Comparison of ENCODE assay signal across 34 mouse cellular contexts in the genomic region with DNA sequence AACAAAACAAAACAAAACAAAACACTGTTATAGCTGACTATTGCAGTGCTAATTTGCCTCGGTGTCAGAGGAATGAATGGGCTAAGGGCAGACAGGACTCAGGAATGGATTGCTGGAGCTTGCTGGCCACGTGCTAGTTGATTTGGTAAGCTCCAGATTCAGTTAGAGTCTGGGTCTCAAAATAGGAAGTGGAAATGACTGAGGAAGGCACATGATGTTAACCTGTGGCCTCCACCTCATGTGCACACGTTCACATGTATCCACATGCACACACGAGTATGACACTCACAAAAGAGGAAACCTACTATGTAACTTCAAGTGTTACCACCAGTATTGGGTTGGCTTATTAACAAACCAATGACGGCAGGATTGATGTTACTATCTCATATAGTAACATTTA.
"Had no signal": no experiment of that assay in that cellular context is flagged by ENCODE, and none has a peak within 500 bp of the region (broad histone marks: within the 10 kb centered on the region; RNA-seq: fewer than 3 reads in every experiment).

No protein-coding gene starts in this region.

- H3K27ac ChIP-seq: heart, embryonic 10.5 days; heart, embryonic 13.5 days; heart, embryonic 15.5 days; hindbrain, embryonic 10.5 days; hindbrain, embryonic 12.5 days; hindbrain, embryonic 13.5 days; hindbrain, embryonic 14.5 days; hindbrain, embryonic 15.5 days; intestine, embryonic 15.5 days; kidney, embryonic 15.5 days; kidney, postnatal 0 days; layer of hippocampus, adult 2 months; left cerebral cortex, adult 2 months had no signal

- H3K36me3 ChIP-seq: heart, embryonic 10.5 days; heart, embryonic 12.5 days; heart, embryonic 13.5 days; heart, embryonic 15.5 days; hindbrain, embryonic 10.5 days; hindbrain, embryonic 12.5 days; hindbrain, embryonic 13.5 days; hindbrain, embryonic 15.5 days; intestine, embryonic 15.5 days; kidney, embryonic 15.5 days had no signal

- DNase-seq: heart, postnatal 10 days; heart, postnatal 14 days; heart, postnatal 36 days; heart, postnatal 4 days; kidney, adult 11 months; kidney, adult 18-20 months; kidney, adult 2 months; kidney, adult 8-10 months; kidney, adult 9 months; kidney, postnatal 10 days; kidney, postnatal 25 days; kidney, postnatal 36 days; kidney, postnatal 4 days; layer of hippocampus, adult 9-11 months; layer of hippocampus, postnatal 36 days had no signal

- H3K9me3 ChIP-seq: heart, embryonic 10.5 days; heart, embryonic 12.5 days; heart, embryonic 13.5 days; heart, embryonic 15.5 days; hindbrain, embryonic 10.5 days; hindbrain, embryonic 12.5 days; hindbrain, embryonic 13.5 days; hindbrain, embryonic 15.5 days; intestine, embryonic 15.5 days; kidney, embryonic 15.5 days had no signal

- H3K9ac ChIP-seq: heart, embryonic 12.5 days; heart, embryonic 13.5 days; heart, embryonic 15.5 days; hindbrain, embryonic 12.5 days; hindbrain, embryonic 13.5 days; hindbrain, embryonic 14.5 days; hindbrain, embryonic 15.5 days; intestine, embryonic 15.5 days; kidney, embryonic 15.5 days had no signal

- H3K4me2 ChIP-seq: heart, embryonic 11.5 days; heart, embryonic 12.5 days; heart, embryonic 13.5 days; heart, embryonic 15.5 days; hindbrain, embryonic 12.5 days; hindbrain, embryonic 13.5 days; hindbrain, embryonic 14.5 days; hindbrain, embryonic 15.5 days; intestine, embryonic 15.5 days; kidney, embryonic 15.5 days had no signal

- ATAC-seq: hindbrain, embryonic 16.5 days; inflammation-experienced regulatory T-cells, adult 6 months; intestine, embryonic 15.5 days; intestine, embryonic 16.5 days; intestine, postnatal 0 days had no signal

- H3K4me3 ChIP-seq: heart, embryonic 10.5 days; heart, embryonic 12.5 days; heart, embryonic 13.5 days; heart, embryonic 15.5 days; hindbrain, embryonic 10.5 days; hindbrain, embryonic 12.5 days; hindbrain, embryonic 13.5 days; hindbrain, embryonic 15.5 days; intestine, embryonic 15.5 days; kidney, embryonic 15.5 days; layer of hippocampus, adult 2 months; left cerebral cortex, adult 2 months had no signal

- H3K27me3 ChIP-seq: heart, embryonic 12.5 days; heart, embryonic 13.5 days; heart, embryonic 15.5 days; hindbrain, embryonic 12.5 days; hindbrain, embryonic 13.5 days; hindbrain, embryonic 15.5 days; intestine, embryonic 15.5 days; kidney, embryonic 15.5 days had no signal

- H3K4me1 ChIP-seq: hindbrain, embryonic 10.5 days; hindbrain, embryonic 12.5 days; hindbrain, embryonic 13.5 days had no signal
